Mouse (Mus musculus): ENCODE results near the gene Iqcg. TPM values are rescaled to one million over a fixed set of nuclear protein-coding genes. Genes with fewer than 3 reads are reported as not detected.

Iqcg gene
- total RNA-seq, 1 experiment, result 11.3 TPM

- Histone ChIP-seq H3K9me3 (ENCODE audit: control insufficient read depth, insufficient read depth, low read depth, low read length) (no peaks in the 10 kb centered on the region), H3K4me1 (ENCODE audit: control insufficient read depth in 2 of 2, insufficient read depth in 2 of 2, low read length in 2 of 2, poor library complexity in 1 of 2) (peaks cover 0 to 2% of the 10 kb centered on the region in 2 experiments; a peak in 1 of 4 replicates), H3K36me3 (ENCODE audit: control insufficient read depth, insufficient read depth, low read length, poor library complexity, severe bottlenecking) (peaks cover 5% of the 10 kb centered on the region; the same call in 1 of the 2 replicates), H3K9ac (ENCODE audit: insufficient read depth, low read depth, low read length, poor library complexity, severe bottlenecking) (peak overlapping the region; percentile 46; the same call in 1 of the 2 replicates), H3K27ac (ENCODE audit: insufficient read depth, low read depth, low read length, poor library complexity, severe bottlenecking) (no peak overlapping the region), H3K4me3 (ENCODE audit: insufficient read depth in 1 of 2, low read depth in 1 of 2, low read length in 2 of 2, poor library complexity in 1 of 2, severe bottlenecking in 1 of 2) (peak overlapping the region; percentile 34 to 55; a peak in 3 of 4 replicates)
- in situ Hi-C loops (cut with MboI; ENCODE audit: low sequenced_read_pairs in 2 of 2, unreplicated experiment in 2 of 2), result no loop called here
- TF ChIP-seq ZC3H11A (IDR thresholded peaks at IDR 0.05; ENCODE audit: borderline replicate concordance, low read depth, low read length) (no peak), MAFK (IDR thresholded peaks at IDR 0.05; ENCODE audit: insufficient read depth, low read depth, low read length) (no peak), HCFC1 (IDR thresholded peaks at IDR 0.05; ENCODE audit: borderline replicate concordance, insufficient read depth, low read length) (no peak), ZNF384 (IDR thresholded peaks at IDR 0.05; ENCODE audit: low read depth, low read length) (no peak), CHD2 (IDR thresholded peaks at IDR 0.05; ENCODE audit: low read depth, low read length) (no peak)
- no peak for DNase-seq (ENCODE audit: low read depth, low spot score)
These were observed 12.8 kb downstream of the Iqcg start for GRCm38 (mm10) chr16:33043268-33043667.

DNA sequence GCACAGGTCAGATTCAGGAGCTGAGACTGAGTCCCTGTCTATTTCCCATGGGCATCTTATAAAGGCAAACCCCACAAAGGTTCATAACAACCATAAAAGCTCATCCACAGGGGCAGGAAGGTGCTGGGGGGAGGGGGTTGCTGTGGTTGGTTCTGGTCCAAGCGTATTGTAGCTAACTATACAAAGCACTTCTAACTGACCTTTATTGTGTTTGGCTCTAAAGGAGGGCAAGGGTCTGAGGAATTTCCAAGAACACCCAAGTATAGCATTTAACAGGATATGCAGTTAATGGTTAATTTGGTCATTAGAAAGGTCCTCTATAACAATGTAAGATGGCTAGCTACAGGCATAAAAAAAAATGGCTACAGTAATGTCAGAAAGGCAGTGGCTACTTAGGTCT, 13.3 kb downstream of the Iqcg start:
- in situ Hi-C loops (cut with MboI; ENCODE audit: low sequenced_read_pairs in 2 of 2, unreplicated experiment in 2 of 2), result no loop called here
- TF ChIP-seq HCFC1 (IDR thresholded peaks at IDR 0.05; ENCODE audit: borderline replicate concordance, insufficient read depth, low read length), result no peak
- TF ChIP-seq ZNF384 (IDR thresholded peaks at IDR 0.05; ENCODE audit: low read depth, low read length), result no peak
- no peak for TF ChIP-seq MAFK (IDR thresholded peaks at IDR 0.05; ENCODE audit: insufficient read depth, low read depth, low read length)
- no peak for TF ChIP-seq CHD2 (IDR thresholded peaks at IDR 0.05; ENCODE audit: low read depth, low read length)
- TF ChIP-seq ZC3H11A (IDR thresholded peaks at IDR 0.05; ENCODE audit: borderline replicate concordance, low read depth, low read length), result no peak
- H3K27ac ChIP-seq (ENCODE audit: insufficient read depth, low read depth, low read length, poor library complexity, severe bottlenecking), result no peak overlapping the region

DNA sequence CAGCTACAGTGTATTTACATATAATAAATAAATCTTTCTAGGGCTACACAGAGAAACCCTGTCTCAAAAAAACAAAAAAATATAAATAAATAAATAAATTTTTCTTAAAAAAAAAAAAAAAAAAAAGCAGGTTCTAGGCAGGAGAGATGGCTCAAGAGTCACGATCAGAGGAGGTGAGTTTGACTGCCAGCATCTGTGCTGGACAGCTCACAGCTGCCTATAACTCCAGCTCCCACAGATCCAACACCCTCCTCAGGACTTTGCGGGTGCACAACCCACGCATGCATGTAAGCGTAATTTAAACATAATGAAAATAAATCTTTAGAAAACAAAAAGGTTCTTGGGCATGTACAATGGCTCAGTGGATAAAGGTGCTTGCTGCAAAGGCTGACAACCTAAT, 20.0 kb downstream of the Iqcg start:
- peak; percentile 47 for TF ChIP-seq ZNF384 (IDR thresholded peaks at IDR 0.05; ENCODE audit: low read depth, low read length)
- TF ChIP-seq MAFK (IDR thresholded peaks at IDR 0.05; ENCODE audit: insufficient read depth, low read depth, low read length), result no peak
- no peak for TF ChIP-seq HCFC1 (IDR thresholded peaks at IDR 0.05; ENCODE audit: borderline replicate concordance, insufficient read depth, low read length)
- Histone ChIP-seq H3K36me3 (ENCODE audit: control insufficient read depth, insufficient read depth, low read length, poor library complexity, severe bottlenecking) (peaks cover 5% of the 10 kb centered on the region; the same call in 1 of the 2 replicates), H3K4me1 (ENCODE audit: control insufficient read depth in 2 of 2, insufficient read depth in 2 of 2, low read length in 2 of 2, poor library complexity in 1 of 2) (peaks cover 0 to 6% of the 10 kb centered on the region in 2 experiments; a peak in 1 of 4 replicates), H3K9me3 (ENCODE audit: control insufficient read depth, insufficient read depth, low read depth, low read length) (no peaks in the 10 kb centered on the region), H3K27ac (ENCODE audit: insufficient read depth, low read depth, low read length, poor library complexity, severe bottlenecking) (no peak overlapping the region), H3K4me3 (ENCODE audit: insufficient read depth in 1 of 2, low read depth in 1 of 2, low read length in 2 of 2, poor library complexity in 1 of 2, severe bottlenecking in 1 of 2) (no peak overlapping the region), H3K9ac (ENCODE audit: insufficient read depth, low read depth, low read length, poor library complexity, severe bottlenecking) (no peak overlapping the region)
- in situ Hi-C loops (cut with MboI; ENCODE audit: low sequenced_read_pairs in 2 of 2, unreplicated experiment in 2 of 2), result no loop called here
- no peak for DNase-seq (ENCODE audit: low read depth, low spot score)

More for the DNA sequence above, 13.3 kb downstream of the Iqcg start:
- Histone ChIP-seq H3K4me1 (ENCODE audit: control insufficient read depth in 2 of 2, insufficient read depth in 2 of 2, low read length in 2 of 2, poor library complexity in 1 of 2) (peaks cover 0 to 2% of the 10 kb centered on the region in 2 experiments; a peak in 1 of 4 replicates), H3K36me3 (ENCODE audit: control insufficient read depth, insufficient read depth, low read length, poor library complexity, severe bottlenecking) (peaks cover 5% of the 10 kb centered on the region; the same call in 1 of the 2 replicates), H3K9ac (ENCODE audit: insufficient read depth, low read depth, low read length, poor library complexity, severe bottlenecking) (peak overlapping the region; percentile 46; the same call in 1 of the 2 replicates), H3K9me3 (ENCODE audit: control insufficient read depth, insufficient read depth, low read depth, low read length) (no peaks in the 10 kb centered on the region), H3K4me3 (ENCODE audit: insufficient read depth in 1 of 2, low read depth in 1 of 2, low read length in 2 of 2, poor library complexity in 1 of 2, severe bottlenecking in 1 of 2) (peak overlapping the region in 1 of 2 experiments; percentile 55; a peak in 1 of 4 replicates)
- DNase-seq (ENCODE audit: low read depth, low spot score), result no peak

DNA sequence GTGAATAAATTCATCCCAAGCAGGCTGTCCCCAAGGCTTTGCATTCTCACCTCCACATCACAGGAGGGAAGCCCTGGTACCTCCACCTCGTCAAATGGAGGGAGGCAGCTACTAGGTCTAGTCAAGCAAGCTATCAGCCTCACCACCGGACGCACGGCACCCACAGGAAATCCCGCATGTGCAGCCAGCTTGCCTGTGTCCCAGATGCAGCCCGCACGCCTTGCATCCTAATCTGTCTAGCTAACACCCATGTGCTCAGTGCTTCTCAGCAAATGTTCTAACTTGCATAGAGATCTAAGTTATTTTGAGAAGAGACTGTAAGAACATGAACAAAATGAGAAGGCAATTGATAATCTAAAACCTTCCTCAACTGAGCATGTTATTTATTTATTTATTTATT, 29.7 kb downstream of the Iqcg start:
- Histone ChIP-seq H3K4me1 (ENCODE audit: control insufficient read depth in 2 of 2, insufficient read depth in 2 of 2, low read length in 2 of 2, poor library complexity in 1 of 2) (no peaks in the 10 kb centered on the region), H3K27ac (ENCODE audit: insufficient read depth, low read depth, low read length, poor library complexity, severe bottlenecking) (no peak overlapping the region), H3K9me3 (ENCODE audit: control insufficient read depth, insufficient read depth, low read depth, low read length) (no peaks in the 10 kb centered on the region), H3K9ac (ENCODE audit: insufficient read depth, low read depth, low read length, poor library complexity, severe bottlenecking) (no peak overlapping the region), H3K4me3 (ENCODE audit: insufficient read depth in 1 of 2, low read depth in 1 of 2, low read length in 2 of 2, poor library complexity in 1 of 2, severe bottlenecking in 1 of 2) (no peak overlapping the region), H3K36me3 (ENCODE audit: control insufficient read depth, insufficient read depth, low read length, poor library complexity, severe bottlenecking) (0 out of 2 replicates have a peak, but pooled peaks cover 2% of the 10 kb centered on the region)
- no peak for DNase-seq (ENCODE audit: low read depth, low spot score)
- TF ChIP-seq ZNF384 (IDR thresholded peaks at IDR 0.05; ENCODE audit: low read depth, low read length), result no peak
- no peak for TF ChIP-seq CHD2 (IDR thresholded peaks at IDR 0.05; ENCODE audit: low read depth, low read length)
- no peak for TF ChIP-seq HCFC1 (IDR thresholded peaks at IDR 0.05; ENCODE audit: borderline replicate concordance, insufficient read depth, low read length)
- TF ChIP-seq MAFK (IDR thresholded peaks at IDR 0.05; ENCODE audit: insufficient read depth, low read depth, low read length), result no peak
- no peak for TF ChIP-seq ZC3H11A (IDR thresholded peaks at IDR 0.05; ENCODE audit: borderline replicate concordance, low read depth, low read length)
- in situ Hi-C loops (cut with MboI; ENCODE audit: low sequenced_read_pairs in 2 of 2, unreplicated experiment in 2 of 2), result no loop called here

Data from ES-E14 (cell line).